Mouse (Mus musculus) embryonic facial prominence, embryonic 15.5 days (tissue): ENCODE measurements at regions not wholly inside any gene's neighbourhood (a gene's known extent, or its start where the extent isn't known, plus 50 kb on each side); places are given as distances from the start of the nearest gene placed in this dataset.

Source experiments
- ATAC-seq: fragments of 200-750 bp; cut with Nextera tagmentation; 2 replicates; pipeline ENCODE4 v1.8.0; 2017; ENCODE audit warnings: low read depth, moderate TSS enrichment; ENCODE audit not compliant: insufficient number of reproducible peaks, low FRiP score, low TSS enrichment
- H3K27ac ChIP-seq: fragments of 300-500 bp; sonication (generic); replicated peaks from 2 replicates; pipeline ENCODE4 v1.5.1; 2015; ENCODE audit warnings: mild to moderate bottlenecking, inconsistent platforms
- H3K27me3 ChIP-seq: fragments of 300-500 bp; sonication (generic); 2 replicates; pipeline ENCODE4 v1.6.1; 2015; ENCODE audit warnings: inconsistent platforms
- H3K36me3 ChIP-seq: fragments of 300-500 bp; sonication (generic); 2 replicates; pipeline ENCODE4 v1.6.1; 2015; ENCODE audit warnings: mild to moderate bottlenecking, inconsistent platforms
- H3K4me1 ChIP-seq: fragments of 300-500 bp; sonication (generic); 2 replicates; pipeline ENCODE4 v1.6.1; 2015; ENCODE audit warnings: inconsistent platforms
- H3K4me2 ChIP-seq: fragments of 300-500 bp; sonication (generic); replicated peaks from 2 replicates; pipeline ENCODE4 v1.6.1; 2015; ENCODE audit warnings: mild to moderate bottlenecking, inconsistent platforms
- H3K4me3 ChIP-seq: fragments of 300-500 bp; sonication (generic); replicated peaks from 2 replicates; pipeline ENCODE4 v1.5.1; 2015; ENCODE audit warnings: mild to moderate bottlenecking, inconsistent platforms
- H3K9ac ChIP-seq: fragments of 300-500 bp; sonication (generic); 2 replicates; pipeline ENCODE4 v1.6.1; 2015; ENCODE audit warnings: inconsistent platforms
- H3K9me3 ChIP-seq: fragments of 300-500 bp; sonication (generic); replicated peaks from 2 replicates; pipeline ENCODE4 v1.6.1; 2016; ENCODE audit warnings: inconsistent platforms
- WGBS: fragments of 180-500 bp; shearing (Covaris S2); methylation state at CpG from one replicate; pipeline ENCODE4 v1.1.7; 2015; 5-methylcytosine and 5-hydroxymethylcytosine counted together

GRCm38 (mm10) chr2:27621741-27622140, 54.5 kb upstream of the Rxra start:
- Histone ChIP-seq H3K9ac (no peak overlapping the region), H3K36me3 (no peaks in the 10 kb centered on the region), H3K4me1 (0 out of 2 replicates have a peak, but pooled peaks cover 4% of the 10 kb centered on the region), H3K27me3 (no peaks in the 10 kb centered on the region), H3K9me3 (no peaks in the 10 kb centered on the region), H3K4me2 (no peak overlapping the region), H3K4me3 (no peak overlapping the region), H3K27ac (no peak overlapping the region)
- ATAC-seq, result no peak
- WGBS, result 56% methylated on average over 3 of the region's 3 CpGs

GRCm38 (mm10) chr2:27624656-27625366, 51.4 kb upstream of the Rxra start:
- WGBS, result 76% methylated on average over 2 of the region's 2 CpGs
- H3K27me3 ChIP-seq, result no peaks in the 10 kb centered on the region
- H3K4me1 ChIP-seq, result no peaks in the 10 kb centered on the region
- no peak overlapping the region for H3K4me3 ChIP-seq
- no peak overlapping the region for H3K4me2 ChIP-seq
- no peak for ATAC-seq
- no peaks in the 10 kb centered on the region for H3K36me3 ChIP-seq
- no peaks in the 10 kb centered on the region for H3K9me3 ChIP-seq
- no peak overlapping the region for H3K9ac ChIP-seq
- H3K27ac ChIP-seq, result no peak overlapping the region
